Mouse (Mus musculus): ENCODE measurements at regions not wholly inside any gene's neighbourhood (a gene's known extent, or its start where the extent isn't known, plus 50 kb on each side); places are given as distances from the start of the nearest gene placed in this dataset.

GRCm38 (mm10) chr6:99991079-99991478 lies 264.9 kb upstream of the Prok2 start:
- TF ChIP-seq CTCF (IDR thresholded peaks at IDR 0.05; ENCODE audit: insufficient read depth, low read depth, low read length) (no peak), POLR2A (IDR thresholded peaks at IDR 0.05; ENCODE audit: insufficient read depth, low read depth, low read length) (no peak)

Data from olfactory bulb, adult 2 months (tissue).